Mouse (Mus musculus) intestine, embryonic 16.5 days (tissue): Measurements from ENCODE around the gene Barhl2. TPM values are rescaled to one million over a fixed set of nuclear protein-coding genes. Genes with fewer than 3 reads are reported as not detected.

Experiments
- ATAC-seq: fragments of 200-750 bp; cut with Nextera tagmentation; 2 replicates; pipeline ENCODE4 v1.8.0; 2017; ENCODE audit warnings: moderate TSS enrichment, moderate library complexity
- H3K27ac ChIP-seq: fragments of 300-500 bp; sonication (generic); 2 replicates; pipeline ENCODE4 v1.5.1; 2014; ENCODE audit warnings: mild to moderate bottlenecking, low read length
- H3K27me3 ChIP-seq: fragments of 300-500 bp; sonication (generic); replicated peaks from 2 replicates; pipeline ENCODE4 v1.6.1; 2014; ENCODE audit warnings: low read length, control low read depth, mixed read lengths; ENCODE audit not compliant: control insufficient read depth, insufficient read depth
- H3K36me3 ChIP-seq: fragments of 300-500 bp; sonication (generic); 2 replicates; pipeline ENCODE4 v1.6.1; 2014; ENCODE audit warnings: low read length, control low read depth; ENCODE audit not compliant: control insufficient read depth, insufficient read depth
- H3K4me1 ChIP-seq: fragments of 300-500 bp; sonication (generic); 2 replicates; pipeline ENCODE4 v1.6.1; 2014; ENCODE audit warnings: low read length, control low read depth, mixed read lengths; ENCODE audit not compliant: control insufficient read depth, insufficient read depth
- H3K4me2 ChIP-seq: fragments of 300-500 bp; sonication (generic); 2 replicates; pipeline ENCODE4 v1.6.1; 2014; ENCODE audit warnings: low read depth, low read length, control low read depth
- H3K4me3 ChIP-seq: fragments of 300-500 bp; sonication (generic); 2 replicates; pipeline ENCODE4 v1.5.1; 2014; ENCODE audit warnings: mild to moderate bottlenecking, low read length
- H3K9ac ChIP-seq: fragments of 300-500 bp; sonication (generic); 2 replicates; pipeline ENCODE4 v1.6.1; 2014; ENCODE audit warnings: low read depth, low read length
- H3K9me3 ChIP-seq: fragments of 300-500 bp; sonication (generic); 2 replicates; pipeline ENCODE4 v1.6.1; 2016; ENCODE audit warnings: low read length, control low read depth; ENCODE audit not compliant: control insufficient read depth
- WGBS: fragments of 180-500 bp; shearing (Covaris S2); extraction: QIAGEN DNeasy Blood & Tissue Kit; methylation state at CpG from one replicate; pipeline ENCODE4 v1.1.7; 2014; 5-methylcytosine and 5-hydroxymethylcytosine counted together
- polyA plus RNA-seq: library from polyadenylated mRNA; unstranded; fragments of >200 nt; fragmentation: Nextera tagmentation; extraction: Ambion mirVana; gene quantifications from 2 replicates; pipeline ENCODE4 v1.2.1, GENCODE M21; 2015

Barhl2 gene
- polyA plus RNA-seq, 1 experiment from 2014 or later = not detected

DNA sequence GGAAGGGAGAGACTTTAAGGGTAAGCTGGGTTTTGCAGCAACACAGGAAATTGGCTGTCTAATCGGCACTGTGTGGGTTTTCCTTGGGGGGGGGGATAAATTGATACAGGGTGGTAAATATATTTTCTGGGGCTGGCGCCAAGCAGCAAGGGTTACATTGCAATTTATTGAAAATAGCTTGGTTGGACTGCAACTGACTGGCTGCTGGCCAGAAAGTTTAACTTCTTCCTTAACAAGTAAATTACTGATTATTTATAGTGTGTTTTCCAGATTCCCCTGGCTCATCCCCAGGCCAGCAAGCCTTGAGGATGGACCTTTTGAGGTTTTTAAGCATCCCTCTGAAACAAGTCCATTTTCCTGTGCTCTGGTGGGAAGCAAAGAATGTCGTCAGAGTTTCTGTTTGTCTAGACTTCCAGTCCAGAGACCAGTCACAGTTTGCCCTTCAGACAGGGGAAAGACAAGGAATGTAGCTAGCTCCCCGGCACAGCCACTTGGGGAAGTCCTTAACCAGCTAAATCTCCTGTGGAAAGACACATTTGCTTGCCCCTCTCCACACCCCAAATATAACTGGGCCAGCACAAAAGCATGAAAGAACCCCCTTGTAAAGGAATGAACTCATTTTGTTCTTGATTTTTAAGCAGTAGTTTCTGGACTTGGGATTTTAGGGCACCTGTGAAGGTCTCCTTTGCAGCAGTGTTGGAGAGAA lies 8.1 kb downstream of the Barhl2 start:
- peaks cover 81% of the 10 kb centered on the region for H3K27me3 ChIP-seq
- no peak overlapping the region for H3K9ac ChIP-seq
- H3K4me3 ChIP-seq = no peak overlapping the region
- ATAC-seq = no peak
- 21% methylated on average over 4 of the region's 4 CpGs for WGBS
- no peaks in the 10 kb centered on the region for H3K9me3 ChIP-seq
- no peak overlapping the region for H3K4me2 ChIP-seq
- peaks cover 3% of the 10 kb centered on the region; the same call in 1 of the 2 replicates for H3K4me1 ChIP-seq
- no peaks in the 10 kb centered on the region for H3K36me3 ChIP-seq
- H3K27ac ChIP-seq = no peak overlapping the region

DNA sequence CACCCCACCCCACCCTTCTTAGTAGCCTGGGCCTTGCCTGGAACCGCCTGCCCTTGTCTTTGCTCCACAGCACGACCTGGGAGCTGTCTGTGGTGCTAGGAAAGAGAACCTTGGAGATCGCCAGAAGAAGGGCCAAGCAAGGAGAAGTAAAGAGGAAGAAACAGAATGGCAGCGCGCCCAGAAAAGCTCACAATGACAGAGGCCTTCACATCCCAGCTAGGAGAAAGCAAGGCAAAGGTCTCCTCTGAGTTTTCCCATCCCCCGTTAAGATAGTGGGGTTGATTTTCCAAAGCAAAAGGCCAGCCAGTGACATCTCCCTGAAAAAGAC lies 9.2 kb downstream of the Barhl2 start:
- Histone ChIP-seq H3K36me3 (no peaks in the 10 kb centered on the region), H3K27ac (no peak overlapping the region)
- ATAC-seq = no peak

DNA sequence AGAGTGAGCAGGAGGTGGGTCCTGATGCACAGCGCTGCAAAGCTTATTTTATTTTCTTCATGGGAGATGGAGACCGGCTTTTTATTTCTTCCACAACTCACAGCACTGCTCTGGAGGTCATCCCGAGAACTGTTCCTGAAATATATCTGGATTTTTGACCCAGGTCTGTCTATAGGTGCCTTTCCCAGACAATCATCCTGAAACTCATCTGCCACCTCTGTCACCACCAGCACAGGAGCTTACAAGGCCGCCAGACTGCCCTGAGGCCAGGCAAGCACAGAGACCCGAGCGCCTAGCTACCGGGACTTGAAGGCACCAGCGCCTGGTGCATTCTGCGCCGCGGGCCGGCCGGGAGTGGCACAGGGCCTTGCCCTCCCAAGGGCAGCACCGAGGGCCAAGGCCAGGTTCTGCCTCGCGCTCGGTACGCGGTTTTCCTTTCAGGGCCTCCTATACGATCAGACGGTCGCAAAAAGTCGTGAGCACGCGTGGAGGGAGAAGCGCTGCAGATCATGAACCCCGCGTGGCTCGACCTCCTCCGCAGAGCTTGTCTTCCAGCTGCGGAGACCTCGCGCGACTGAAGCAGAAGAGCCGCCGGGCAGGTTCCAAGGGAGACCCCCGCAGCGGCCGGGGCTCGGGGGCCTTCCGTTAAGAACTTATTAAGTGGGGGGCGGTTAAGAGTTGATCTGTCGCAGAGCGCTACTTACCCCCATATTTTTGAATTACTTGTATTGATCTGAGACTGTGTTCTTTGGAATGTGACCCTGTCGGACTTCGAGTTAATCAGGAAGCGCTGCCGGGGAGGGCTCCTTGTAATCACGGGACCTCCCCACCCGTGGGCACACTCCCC lies 9.8 kb downstream of the Barhl2 start:
- WGBS = 5% methylated on average over 50 of the region's 50 CpGs

More for the DNA sequence above, 9.2 kb downstream of the Barhl2 start:
- H3K9me3 ChIP-seq = no peaks in the 10 kb centered on the region
- H3K27me3 ChIP-seq = peaks cover 76% of the 10 kb centered on the region
- H3K4me2 ChIP-seq = no peak overlapping the region
- no peak overlapping the region for H3K9ac ChIP-seq
- H3K4me3 ChIP-seq = no peak overlapping the region
- 3% methylated on average over 6 of the region's 6 CpGs for WGBS
- H3K4me1 ChIP-seq = peaks cover 3% of the 10 kb centered on the region; the same call in 1 of the 2 replicates

DNA sequence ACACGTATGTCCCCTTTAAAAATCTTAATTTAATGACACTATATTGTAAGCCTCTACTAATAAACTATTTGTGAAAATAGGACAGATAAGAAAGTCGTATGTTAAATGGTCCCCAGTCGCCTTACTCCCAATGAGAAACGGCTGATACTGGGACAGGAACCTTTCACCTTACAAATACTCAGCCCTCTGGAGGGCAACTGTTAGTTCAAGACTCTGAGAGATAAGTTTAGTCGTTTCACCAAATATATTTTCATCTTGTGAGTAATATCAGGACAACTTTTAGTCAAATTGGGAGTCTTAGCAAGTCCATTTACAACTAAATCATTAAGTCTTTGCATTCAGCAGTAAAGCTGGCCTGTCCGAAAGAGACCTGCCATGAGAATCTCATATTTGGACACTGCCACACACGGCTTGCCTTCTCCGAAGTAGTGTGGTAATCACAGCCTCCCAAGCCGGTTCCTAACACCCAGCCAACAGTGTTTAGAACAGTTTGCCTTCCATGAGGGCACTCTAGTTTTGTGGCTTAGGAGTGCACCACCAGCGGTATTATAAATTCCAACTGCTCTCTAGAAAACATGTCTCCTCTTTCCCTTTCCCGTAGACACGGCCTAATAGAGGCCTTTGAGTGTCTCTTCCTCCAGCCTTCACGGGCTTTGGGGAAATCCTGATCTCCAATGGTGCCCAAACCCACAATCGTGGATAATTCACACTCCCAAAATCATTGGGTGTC lies 10.7 kb downstream of the Barhl2 start:
- Histone ChIP-seq H3K4me3 (no peak overlapping the region), H3K9ac (no peak overlapping the region), H3K9me3 (no peaks in the 10 kb centered on the region), H3K4me2 (no peak overlapping the region), H3K27ac (no peak overlapping the region), H3K36me3 (no peaks in the 10 kb centered on the region), H3K27me3 (peaks cover 69% of the 10 kb centered on the region), H3K4me1 (no peaks in the 10 kb centered on the region)
- 42% methylated on average over 14 of the region's 14 CpGs for WGBS
- ATAC-seq = no peak

More for the DNA sequence above, 9.8 kb downstream of the Barhl2 start:
- no peaks in the 10 kb centered on the region; the same call in 1 of the 2 replicates for H3K4me1 ChIP-seq
- no peak for ATAC-seq
- no peak overlapping the region for H3K27ac ChIP-seq
- H3K4me2 ChIP-seq = no peak overlapping the region
- no peaks in the 10 kb centered on the region for H3K36me3 ChIP-seq
- no peak overlapping the region for H3K9ac ChIP-seq
- H3K4me3 ChIP-seq = no peak overlapping the region
- H3K27me3 ChIP-seq = peaks cover 72% of the 10 kb centered on the region
- no peaks in the 10 kb centered on the region for H3K9me3 ChIP-seq

DNA sequence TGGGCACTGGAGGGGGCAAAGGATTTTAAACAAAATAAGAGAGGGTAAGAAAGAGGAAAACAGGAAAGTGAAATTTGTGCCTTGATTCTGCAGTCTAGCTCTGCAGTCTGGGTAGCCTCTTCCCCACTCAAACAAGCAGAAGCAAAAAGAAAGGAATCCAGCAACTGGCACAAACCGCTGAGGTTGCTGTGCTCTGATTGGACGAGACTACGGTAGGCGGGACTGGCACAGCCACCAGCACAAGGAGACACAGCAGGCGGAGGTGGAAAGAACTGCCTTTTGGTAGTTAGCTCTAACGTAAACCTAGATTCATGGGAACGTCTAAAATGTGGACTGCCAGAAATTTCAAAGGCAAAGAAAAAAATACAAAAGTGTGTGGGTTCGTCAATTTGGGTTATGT lies 11.4 kb downstream of the Barhl2 start:
- Histone ChIP-seq H3K9ac (no peak overlapping the region), H3K4me3 (no peak overlapping the region), H3K4me2 (no peak overlapping the region), H3K36me3 (no peaks in the 10 kb centered on the region), H3K9me3 (no peaks in the 10 kb centered on the region), H3K27me3 (peaks cover 63% of the 10 kb centered on the region), H3K4me1 (no peaks in the 10 kb centered on the region), H3K27ac (no peak overlapping the region)
- 7% methylated on average over 8 of the region's 8 CpGs for WGBS
- no peak for ATAC-seq

DNA sequence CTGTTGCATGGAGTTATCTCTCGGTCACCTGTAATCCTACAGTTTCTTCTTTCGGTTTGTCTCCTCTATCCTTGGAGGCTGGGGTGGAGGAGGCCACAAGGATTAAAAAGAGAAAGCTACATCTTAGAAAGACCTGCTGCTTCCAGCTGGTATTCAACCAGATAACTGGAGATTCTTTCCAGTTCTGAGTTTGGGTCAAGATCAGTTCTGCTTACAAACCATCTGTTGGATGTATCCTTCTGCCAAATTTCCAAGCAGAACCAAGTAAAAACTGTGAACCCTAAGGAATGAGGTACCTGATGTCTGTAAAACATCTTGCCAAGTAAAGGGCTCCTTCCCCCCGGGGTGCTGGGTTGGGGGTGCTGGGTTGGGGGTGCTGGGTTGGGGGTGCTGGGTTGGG lies 12.3 kb downstream of the Barhl2 start:
- H3K27me3 ChIP-seq = peaks cover 54% of the 10 kb centered on the region
- no peak overlapping the region for H3K4me2 ChIP-seq
- H3K4me3 ChIP-seq = no peak overlapping the region
- H3K4me1 ChIP-seq = no peaks in the 10 kb centered on the region
- H3K36me3 ChIP-seq = no peaks in the 10 kb centered on the region
- H3K9ac ChIP-seq = no peak overlapping the region
- no peaks in the 10 kb centered on the region for H3K9me3 ChIP-seq
- WGBS = 75% methylated on average over 3 of the region's 3 CpGs
- no peak overlapping the region for H3K27ac ChIP-seq
- no peak for ATAC-seq

DNA sequence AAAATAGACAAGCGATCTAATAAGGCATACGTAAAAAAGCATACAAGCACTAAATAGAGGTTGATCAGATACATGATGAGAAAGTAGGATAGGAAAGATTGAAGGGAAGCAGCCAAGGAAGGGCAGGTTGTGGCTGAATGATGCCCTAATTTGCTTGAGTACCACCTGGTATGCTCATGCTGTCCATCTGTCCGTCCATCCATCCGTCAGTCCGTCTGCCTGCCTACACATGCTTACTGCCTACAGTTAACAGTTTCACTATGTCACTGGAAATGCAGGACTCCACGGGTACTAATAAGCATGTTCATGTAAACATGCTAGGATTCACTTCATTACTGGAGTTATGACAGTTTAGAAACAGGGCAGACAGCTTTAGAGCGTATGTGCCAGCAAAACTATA lies 19.1 kb downstream of the Barhl2 start:
- no peaks in the 10 kb centered on the region for H3K4me1 ChIP-seq
- 0 out of 2 replicates have a peak, but pooled peaks cover 5% of the 10 kb centered on the region for H3K27me3 ChIP-seq
- H3K4me2 ChIP-seq = no peak overlapping the region

DNA sequence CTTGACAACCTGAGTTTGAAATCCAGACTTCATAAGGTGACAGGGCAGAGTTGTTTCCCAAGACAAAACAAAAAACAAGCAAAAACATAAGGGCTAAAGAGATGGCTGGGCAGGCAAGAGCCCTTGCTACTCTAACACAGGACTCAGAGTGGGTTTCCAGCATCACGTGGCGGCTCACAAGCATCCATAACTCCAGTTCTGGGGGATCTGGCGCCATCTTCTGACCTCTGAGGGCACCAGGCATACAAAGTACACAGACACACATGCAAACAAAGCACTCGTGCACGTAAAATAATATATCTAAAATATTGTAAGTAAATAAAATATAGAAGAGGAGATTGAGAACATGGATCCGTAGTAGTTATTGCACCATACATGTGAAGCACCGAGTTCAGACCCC lies 31.9 kb downstream of the Barhl2 start:
- Histone ChIP-seq H3K9ac (no peak overlapping the region), H3K27ac (no peak overlapping the region), H3K4me3 (no peak overlapping the region), H3K4me1 (no peaks in the 10 kb centered on the region), H3K4me2 (no peak overlapping the region), H3K36me3 (no peaks in the 10 kb centered on the region), H3K9me3 (no peaks in the 10 kb centered on the region), H3K27me3 (no peaks in the 10 kb centered on the region)
- 77% methylated on average over 7 of the region's 7 CpGs for WGBS
- no peak for ATAC-seq

More for the DNA sequence above, 19.1 kb downstream of the Barhl2 start:
- Histone ChIP-seq H3K9ac (no peak overlapping the region), H3K36me3 (no peaks in the 10 kb centered on the region), H3K9me3 (no peaks in the 10 kb centered on the region), H3K27ac (no peak overlapping the region), H3K4me3 (no peak overlapping the region)
- WGBS = 84% methylated on average over 7 of the region's 7 CpGs
- no peak for ATAC-seq

DNA sequence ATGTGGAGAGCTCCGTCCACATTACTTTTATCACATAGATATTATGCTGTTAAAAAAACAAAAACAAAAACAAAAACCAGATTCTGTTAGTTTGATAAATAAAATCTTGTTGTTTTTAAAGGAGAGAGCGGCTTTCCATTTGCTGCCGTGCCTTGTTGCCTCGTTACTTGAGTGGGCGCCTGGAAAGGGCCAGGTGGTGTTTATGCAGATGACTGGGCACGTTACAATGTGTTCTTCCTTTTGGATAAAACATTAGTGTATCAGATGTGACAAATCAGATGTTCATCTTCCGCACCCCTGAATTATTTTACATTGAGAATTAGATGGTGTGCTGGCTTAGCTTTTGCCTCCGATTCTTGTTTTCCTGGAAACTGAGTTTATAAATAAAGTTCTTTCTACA lies 37.1 kb downstream of the Barhl2 start:
- no peak overlapping the region for H3K4me3 ChIP-seq
- H3K9ac ChIP-seq = no peak overlapping the region
- no peaks in the 10 kb centered on the region for H3K36me3 ChIP-seq
- H3K4me2 ChIP-seq = no peak overlapping the region
- no peaks in the 10 kb centered on the region for H3K27me3 ChIP-seq
- no peaks in the 10 kb centered on the region for H3K9me3 ChIP-seq
- WGBS = 84% methylated on average over 8 of the region's 8 CpGs
- no peak for ATAC-seq
- no peak overlapping the region for H3K27ac ChIP-seq
- H3K4me1 ChIP-seq = no peaks in the 10 kb centered on the region
